In the genomic region with DNA sequence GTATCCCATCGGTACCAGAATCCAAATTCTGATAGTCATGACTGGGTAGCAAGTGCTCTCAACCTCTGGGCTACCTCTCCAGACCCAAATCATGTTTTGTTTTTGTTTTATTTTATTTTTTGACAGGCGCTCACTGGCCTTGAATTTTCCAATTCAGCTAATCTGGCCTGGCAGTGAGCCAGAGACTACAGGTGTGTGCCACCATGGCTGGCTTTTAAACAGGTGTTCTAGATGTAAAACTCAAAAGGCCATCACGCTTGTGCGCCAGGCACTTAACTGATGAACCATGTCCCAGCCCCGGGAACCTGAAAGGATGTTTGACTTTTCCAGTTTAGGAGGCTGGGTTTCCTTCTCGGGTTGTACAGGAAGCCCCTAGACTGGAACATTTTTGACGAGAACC, we compare ENCODE assay signal across 11 mouse cellular contexts. TPM values are rescaled to one million over a fixed set of nuclear protein-coding genes. Genes with fewer than 3 reads are reported as not detected.
"Had no signal": no experiment of that assay in that cellular context is flagged by ENCODE, and none has a peak within 500 bp of the region (broad histone marks: within the 10 kb centered on the region; RNA-seq: fewer than 3 reads in every experiment).

No protein-coding gene starts in this region.

- H3K27ac ChIP-seq: hindbrain, embryonic 15.5 days; liver, embryonic 12.5 days; midbrain, embryonic 13.5 days had no signal

- H3K4me2 ChIP-seq: hindbrain, embryonic 15.5 days; limb, embryonic 15.5 days; liver, embryonic 12.5 days; midbrain, embryonic 13.5 days had no signal

- DNase-seq: kidney, adult 2 months; layer of hippocampus, postnatal 36 days; lung, postnatal 14 days; right cerebral cortex, adult 18-20 months; right cerebral cortex, postnatal 25 days; thymus, postnatal 36 days had no signal

- ATAC-seq: liver, embryonic 12.5 days; midbrain, embryonic 13.5 days had no signal

- H3K27me3 ChIP-seq: hindbrain, embryonic 15.5 days; limb, embryonic 15.5 days; liver, embryonic 12.5 days; midbrain, embryonic 13.5 days had no signal

- H3K36me3 ChIP-seq: hindbrain, embryonic 15.5 days; limb, embryonic 15.5 days; liver, embryonic 12.5 days; midbrain, embryonic 13.5 days had no signal

- H3K9ac ChIP-seq: hindbrain, embryonic 15.5 days; limb, embryonic 15.5 days; liver, embryonic 12.5 days; midbrain, embryonic 13.5 days had no signal

- H3K9me3 ChIP-seq: hindbrain, embryonic 15.5 days; limb, embryonic 15.5 days had no signal

- H3K4me3 ChIP-seq: hindbrain, embryonic 15.5 days; limb, embryonic 15.5 days; liver, embryonic 12.5 days; midbrain, embryonic 13.5 days had no signal

- H3K4me1 ChIP-seq: hindbrain, embryonic 15.5 days; midbrain, embryonic 13.5 days had no signal

RNA-seq across cellular contexts. Expression of a gene that starts 56.6 kb away (rescaled TPM):
- total RNA-seq: midbrain, postnatal 0 days had no signal
